Mouse (Mus musculus): ENCODE data around the gene Ftl1.
"Not testable (repeated sequence)": the region's sequence is repeated elsewhere in the genome, so short reads cannot be mapped to it uniquely, and the experiment has no call there.

Gene Ftl1

GRCm38 (mm10) chr7:45459564-45460140 is at the start of gene Ftl1:
Gene Ftl1, minus strand, starts transcription at chr7:45459884.
- DNase-seq: peak; percentile 97

GRCm38 (mm10) chr7:45509181-45509882 is 49.6 kb upstream of the Ftl1 start:
- no peak for DNase-seq

DNA sequence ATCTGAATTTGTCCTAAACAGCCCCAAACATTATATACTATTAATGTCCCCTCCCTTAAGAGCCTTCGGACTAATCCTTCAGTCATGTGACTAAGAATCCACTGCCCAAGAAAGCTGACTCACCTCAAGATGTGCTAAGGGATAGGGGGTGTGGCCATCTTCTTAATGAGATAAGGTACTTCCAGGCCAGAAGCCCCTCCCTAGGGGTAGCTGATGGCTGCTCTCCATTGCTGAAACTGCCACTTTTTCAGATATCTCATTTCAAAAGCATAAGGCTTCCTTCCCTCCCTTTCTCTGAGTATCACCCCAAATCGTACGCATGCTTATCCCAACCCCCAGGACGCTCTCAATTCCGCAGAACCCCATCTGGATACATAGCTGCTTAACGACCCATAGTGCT is 48.9 kb upstream of the Ftl1 start:
- DNase-seq: no peak

- no peak for DNase-seq
Observed at GRCm38 (mm10) chr7:45507583-45507982, 47.9 kb upstream of the Ftl1 start.

DNA sequence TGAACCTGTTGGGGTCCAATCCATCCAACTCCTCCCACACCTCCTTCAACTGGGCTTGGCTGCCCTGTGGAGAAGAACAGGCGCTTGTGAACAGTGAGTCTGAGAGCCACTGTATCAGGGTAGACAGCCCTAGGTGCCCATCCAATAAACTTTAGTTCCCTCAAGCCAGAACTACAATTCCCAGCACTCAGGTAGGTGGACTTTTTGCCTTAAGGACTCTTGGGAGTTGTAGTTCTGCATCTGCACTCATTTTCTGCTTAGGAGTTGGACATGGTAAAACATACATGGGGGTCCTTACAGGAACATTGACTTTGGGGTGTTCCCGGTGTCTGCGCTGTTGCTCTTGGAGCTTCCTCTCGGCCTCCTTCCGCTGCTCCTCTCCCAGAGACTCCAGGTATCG is 38.7 kb upstream of the Ftl1 start:
- DNase-seq: no peak

DNA sequence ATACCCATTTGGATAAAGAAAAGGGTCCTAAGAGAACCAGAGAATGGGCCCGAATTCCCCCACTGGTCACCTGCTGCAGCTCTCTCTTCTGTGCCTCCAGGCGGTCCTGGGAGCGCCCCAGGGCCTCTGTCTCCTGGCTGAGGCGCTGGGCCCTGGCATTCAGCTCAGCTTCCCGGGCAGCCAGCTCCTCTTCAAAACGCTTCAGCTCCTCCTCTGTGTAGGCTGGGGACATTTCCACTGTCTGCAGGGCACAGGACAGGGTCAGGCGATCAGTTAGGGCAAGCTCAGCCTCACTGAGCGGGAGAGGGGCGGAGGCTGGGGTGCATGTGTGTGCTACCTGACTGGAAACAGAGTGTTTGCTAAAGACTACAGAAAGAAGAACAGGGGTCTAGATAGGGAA is 34.9 kb upstream of the Ftl1 start:
- no peak for DNase-seq

GRCm38 (mm10) chr7:45492951-45493350 is 33.3 kb upstream of the Ftl1 start:
- no peak for DNase-seq

DNA sequence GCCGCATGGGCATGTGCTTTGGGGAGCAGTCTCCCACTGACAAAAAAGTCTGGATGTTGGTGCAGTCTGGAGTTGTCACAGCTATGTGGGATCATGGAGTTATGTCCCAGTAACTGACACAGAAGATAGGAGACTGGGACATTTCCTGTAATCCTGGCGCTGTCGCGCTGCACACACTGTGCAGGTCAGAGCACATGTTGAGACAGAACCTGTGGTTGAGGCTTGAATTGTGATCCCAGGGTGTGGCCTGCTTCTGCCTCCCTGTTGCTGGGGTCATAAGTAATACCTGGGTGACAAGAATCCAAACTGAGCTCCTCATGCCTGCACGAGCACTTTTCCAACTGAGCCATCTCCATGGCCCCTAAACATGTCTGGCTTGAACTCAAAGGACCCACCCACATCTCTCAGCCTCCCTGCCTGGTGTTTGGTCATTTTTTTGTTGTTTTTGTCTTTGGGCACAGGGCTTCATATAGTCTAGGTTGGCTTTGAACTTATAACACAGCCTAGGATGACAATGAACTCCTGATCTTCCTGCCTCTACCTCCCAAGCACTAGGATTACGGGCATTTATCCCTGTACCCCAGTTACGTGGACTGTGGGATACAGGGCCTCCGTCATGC is 32.7 kb upstream of the Ftl1 start:
- no peak for DNase-seq

- DNase-seq: no peak
Observed at GRCm38 (mm10) chr7:45491264-45491663, 31.6 kb upstream of the Ftl1 start.

DNA sequence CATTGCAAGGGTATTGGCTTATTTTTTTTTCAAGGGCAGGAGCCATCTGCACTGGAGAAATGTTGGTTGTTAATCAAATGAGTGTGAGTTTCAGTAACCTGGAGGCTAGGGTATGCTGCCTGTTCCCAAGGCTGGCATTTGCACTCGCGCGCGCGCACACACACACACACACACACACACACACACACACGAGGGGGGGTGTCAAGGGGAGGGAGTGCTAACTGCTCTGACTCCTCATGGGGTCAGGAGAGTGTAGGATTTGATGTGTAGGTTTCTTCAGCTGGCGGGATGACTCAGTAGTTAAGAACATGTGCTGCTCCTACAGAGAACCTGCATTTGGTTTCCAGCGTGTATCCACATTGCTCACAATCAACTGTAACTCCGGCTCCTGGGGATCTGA is 31.1 kb upstream of the Ftl1 start:
- no peak for DNase-seq

DNA sequence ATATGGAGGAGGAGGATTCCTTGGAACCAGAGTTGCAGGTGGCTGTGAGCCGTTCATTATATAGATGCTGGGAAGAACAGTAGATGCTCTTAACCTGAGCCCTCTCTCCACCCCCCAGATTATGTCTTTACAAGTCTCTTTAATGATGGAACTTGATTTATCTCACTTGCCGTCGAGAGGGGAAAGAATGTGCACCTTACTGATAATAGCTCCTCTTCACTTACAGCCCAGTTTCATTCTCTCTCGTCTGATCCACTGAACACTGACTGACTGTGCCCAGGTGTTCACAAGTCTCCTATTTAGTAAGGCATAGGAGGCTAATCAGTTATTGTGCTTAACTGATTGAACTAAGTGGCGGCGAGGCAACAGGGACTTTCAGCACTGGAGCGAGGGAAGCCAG is 29.9 kb upstream of the Ftl1 start:
- no peak for DNase-seq

- peak; percentile 65 for DNase-seq
Observed at GRCm38 (mm10) chr7:45488293-45489204, 28.9 kb upstream of the Ftl1 start, which contains the start of gene Dhdh. Gene Dhdh, minus strand, starts transcription at chr7:45488805.

DNA sequence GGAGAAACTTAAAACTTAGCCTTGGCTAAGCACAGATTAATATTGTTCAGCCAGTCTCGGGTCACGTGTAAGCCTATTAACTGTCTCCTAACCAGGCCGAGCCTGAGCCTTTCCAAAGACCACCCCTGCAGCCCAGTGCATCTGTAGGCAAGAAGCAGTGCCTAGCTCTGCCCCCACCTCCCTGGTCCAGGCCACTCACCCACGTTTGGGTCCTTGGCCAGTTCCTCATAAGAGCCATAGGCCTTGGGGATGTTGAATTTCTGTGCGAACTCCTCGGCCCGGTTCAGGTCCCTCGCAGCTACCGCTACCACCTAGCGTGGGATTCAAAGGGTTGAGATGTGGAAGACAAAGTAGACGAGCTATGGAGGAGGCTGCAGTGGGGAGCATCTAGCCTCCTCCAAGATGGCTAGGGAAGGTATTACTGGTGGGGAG is 28.2 kb upstream of the Ftl1 start:
- DNase-seq: no peak

DNA sequence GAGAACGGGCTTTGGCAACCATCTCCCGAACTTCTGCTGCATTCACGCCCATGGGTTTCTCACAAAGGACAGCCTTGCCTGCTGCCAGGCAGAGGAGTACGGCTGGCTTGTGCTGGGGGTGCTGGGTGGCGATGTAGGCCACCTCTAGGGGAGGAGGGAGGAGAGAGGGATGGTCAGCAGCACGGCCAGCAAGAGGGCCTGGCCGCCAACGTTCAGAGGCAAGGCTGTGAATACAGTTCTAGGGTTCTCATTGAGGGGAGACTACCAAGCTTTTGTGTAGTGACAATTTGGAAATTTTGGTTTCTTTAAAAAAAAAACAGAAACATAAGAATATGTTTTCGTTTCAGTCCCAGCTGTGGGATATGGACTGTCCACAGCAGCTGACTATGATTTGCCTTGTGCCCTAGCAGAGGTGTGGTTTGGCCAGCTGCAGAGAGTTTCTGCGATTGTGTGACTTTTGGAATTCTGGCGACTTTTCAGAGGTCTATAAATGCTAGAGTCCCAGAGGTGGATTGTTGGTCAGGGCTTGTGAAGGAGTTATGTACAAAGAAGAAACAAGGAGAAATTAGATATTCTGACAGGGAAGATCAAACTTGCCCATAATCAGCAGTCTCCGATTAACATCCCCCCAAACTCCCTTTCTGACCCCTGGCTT is 27.2 kb upstream of the Ftl1 start, which contains the start of gene Gm45808:
Gene Gm45808 (minus strand): TSS at position 51 of the 655 bp plus-strand sequence.
- no peak for DNase-seq

- DNase-seq: no peak
Observed at GRCm38 (mm10) chr7:45486158-45486557, 26.5 kb upstream of the Ftl1 start.

DNA sequence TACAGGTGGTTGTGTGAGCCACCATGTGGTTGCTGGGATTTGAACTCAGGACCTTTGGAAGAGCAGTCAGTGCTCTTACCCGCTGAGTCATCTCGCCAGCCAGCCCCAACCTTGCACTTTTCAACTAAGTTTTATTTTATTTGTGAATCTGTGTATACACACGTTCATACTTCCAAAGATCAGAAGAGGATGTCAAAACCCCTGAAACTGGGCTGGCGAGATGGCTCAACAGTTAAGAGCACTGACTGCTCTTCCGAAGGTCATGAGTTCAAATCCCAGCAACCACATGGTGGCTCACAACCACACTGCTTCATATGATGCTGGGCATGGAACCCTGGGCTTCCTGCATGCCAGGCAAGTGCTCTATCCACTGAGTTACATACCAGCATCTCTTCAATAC is 25.3 kb upstream of the Ftl1 start:
- DNase-seq: not testable (repeated sequence)

DNA sequence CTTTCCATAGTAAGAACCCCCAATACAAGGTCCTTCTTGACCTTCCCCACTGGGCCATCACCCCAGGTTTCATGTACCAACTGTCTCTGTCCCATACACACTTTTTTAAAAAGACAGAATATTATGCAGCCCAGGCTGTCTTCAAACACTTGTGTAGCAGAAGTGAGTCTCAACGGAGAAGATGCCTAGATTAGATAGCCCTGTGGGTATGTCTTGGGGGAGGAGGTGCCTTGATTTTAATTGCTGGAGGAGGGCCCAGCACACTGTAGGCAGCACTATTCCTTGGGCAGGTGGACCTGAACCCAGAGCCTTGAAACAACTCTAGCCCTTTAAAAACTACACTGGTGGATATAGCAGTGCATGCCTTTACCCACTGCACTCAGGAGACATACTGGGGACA is 22.5 kb upstream of the Ftl1 start:
- no peak for DNase-seq

GRCm38 (mm10) chr7:45481374-45481927 is 21.8 kb upstream of the Ftl1 start, which contains the start of gene Tulp2:
Gene Tulp2, plus strand, starts transcription at chr7:45481877.
- DNase-seq: peak; percentile 69

- not testable (repeated sequence) for DNase-seq
Observed at GRCm38 (mm10) chr7:45480310-45480709, 20.6 kb upstream of the Ftl1 start.

DNA sequence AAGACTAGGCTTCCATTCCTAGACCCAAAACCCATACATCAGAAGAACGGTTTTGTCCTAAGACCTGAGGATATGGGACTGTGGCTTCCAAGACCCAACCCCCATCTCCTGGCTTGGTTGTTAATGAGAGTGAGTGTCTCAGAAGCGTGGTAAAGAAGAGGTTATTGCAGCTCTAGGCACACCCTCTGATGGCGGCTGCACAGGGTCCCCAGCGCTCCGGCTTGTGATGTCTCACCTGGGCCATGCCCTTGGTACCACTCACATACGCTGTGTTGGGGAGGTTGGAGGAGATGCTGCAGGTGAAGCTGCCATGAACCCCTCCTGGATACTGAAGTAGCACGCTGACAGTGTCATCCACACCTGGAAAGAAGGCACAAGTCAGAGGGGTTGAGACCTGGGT is 19.1 kb upstream of the Ftl1 start:
- no peak for DNase-seq

GRCm38 (mm10) chr7:45477003-45477402 is 17.3 kb upstream of the Ftl1 start:
- peak; percentile 75 for DNase-seq

- no peak for DNase-seq
Observed at GRCm38 (mm10) chr7:45476453-45476852, 16.8 kb upstream of the Ftl1 start.

All from lung, postnatal 14 days (tissue).